Mouse (Mus musculus): ENCODE measurements at regions not wholly inside any gene's neighbourhood (a gene's known extent, or its start where the extent isn't known, plus 50 kb on each side); places are given as distances from the start of the nearest gene placed in this dataset.

GRCm38 (mm10) chr5:101295941-101296340 lies 368.9 kb downstream of the Nkx6-1 start:
- no peak for DNase-seq (ENCODE audit: low spot score in 2 of 2)

DNA sequence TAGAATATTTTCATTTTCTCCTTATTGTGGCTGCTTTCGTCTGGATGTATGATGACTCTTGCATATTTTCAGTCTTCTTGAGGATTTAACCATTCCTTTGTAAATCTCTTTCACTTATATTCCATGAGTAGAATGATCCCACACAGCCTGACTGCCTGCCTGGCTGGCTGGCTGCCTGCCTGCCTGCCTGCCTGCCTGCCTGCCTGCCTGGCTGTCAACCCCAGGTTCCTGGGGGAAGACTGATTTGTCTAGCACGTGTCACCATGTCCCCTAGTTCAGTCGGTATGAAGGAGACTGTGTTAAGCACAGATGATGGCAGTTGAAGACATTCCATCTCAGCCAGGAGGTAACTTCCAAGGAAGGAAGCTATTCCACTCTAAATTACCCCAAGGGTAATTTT lies 370.8 kb downstream of the Nkx6-1 start:
- no peak for DNase-seq (ENCODE audit: low spot score in 2 of 2)

GRCm38 (mm10) chr5:101288358-101288757 lies 376.4 kb downstream of the Nkx6-1 start:
- DNase-seq (ENCODE audit: low spot score in 2 of 2) = peak in 1 of 2 experiments; percentile 15

DNA sequence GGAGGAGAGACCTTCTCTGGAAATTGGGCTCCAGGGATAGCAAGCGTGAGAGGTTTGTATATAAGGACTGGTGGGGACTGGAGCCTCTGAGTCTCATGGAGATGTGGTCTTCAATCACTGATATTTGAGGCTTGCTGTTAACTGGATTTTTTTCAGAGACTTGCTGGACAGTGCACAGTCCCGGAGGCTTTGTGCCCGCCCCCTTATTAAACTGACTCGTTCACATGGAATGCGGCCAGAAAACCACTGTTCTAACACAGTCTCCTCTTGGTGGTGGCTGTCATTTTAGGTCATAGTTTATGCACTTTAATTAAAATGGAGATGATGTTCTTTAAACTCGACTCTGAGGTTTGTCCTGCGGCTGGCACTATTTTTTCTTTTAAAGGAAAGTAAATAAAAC lies 378.9 kb downstream of the Nkx6-1 start:
- DNase-seq (ENCODE audit: low spot score in 2 of 2) = no peak

GRCm38 (mm10) chr5:101250474-101250873 lies 405.0 kb downstream of the Gpat3 start:
- no peak for DNase-seq (ENCODE audit: low spot score in 2 of 2)

- no peak for DNase-seq (ENCODE audit: low spot score in 2 of 2)
Observed at GRCm38 (mm10) chr5:101242651-101243050, 397.1 kb downstream of the Gpat3 start.

DNA sequence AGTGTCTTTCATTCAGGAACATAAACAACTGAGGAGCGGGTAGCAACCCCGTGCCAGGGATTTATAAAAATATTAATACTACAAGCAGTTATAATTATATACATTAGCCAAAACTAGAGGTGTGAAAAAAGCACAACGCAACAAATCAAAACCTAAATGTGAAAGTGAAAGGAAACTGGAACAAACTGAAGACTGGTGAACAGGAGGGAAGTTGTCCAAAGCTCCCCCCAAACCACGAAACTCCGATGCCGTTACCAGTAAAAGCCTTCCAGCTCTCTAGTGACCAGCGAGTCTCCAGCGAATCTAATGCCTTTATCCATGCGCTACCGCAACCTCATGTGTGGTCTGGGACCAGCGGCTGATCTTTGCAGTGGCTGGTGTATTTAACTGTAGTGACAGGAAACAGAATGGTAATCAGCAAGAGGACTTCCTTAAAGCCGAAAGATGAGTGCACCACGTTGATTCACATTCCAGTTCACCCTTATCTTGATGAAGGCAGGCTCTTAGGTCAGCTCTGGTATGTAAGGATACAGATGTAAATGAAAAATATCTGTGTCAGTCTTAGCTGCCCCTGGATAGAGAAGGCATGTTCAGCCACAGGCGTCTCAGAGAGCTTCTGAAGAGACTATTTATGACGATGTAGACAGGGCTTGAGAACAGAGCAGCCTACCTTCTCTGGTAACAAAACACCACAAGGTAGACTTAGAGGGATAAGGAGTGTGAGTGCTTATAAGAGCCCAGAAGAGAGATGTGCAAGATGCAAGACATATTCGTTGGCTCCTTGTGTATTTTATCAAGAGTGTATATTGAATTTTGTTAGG lies 394.0 kb downstream of the Gpat3 start:
- peak in 1 of 2 experiments; percentile 1 for DNase-seq (ENCODE audit: low spot score in 2 of 2)

GRCm38 (mm10) chr5:101236163-101236693 lies 390.7 kb downstream of the Gpat3 start:
- no peak for DNase-seq (ENCODE audit: low spot score in 2 of 2)

GRCm38 (mm10) chr5:101222390-101222789 lies 376.9 kb downstream of the Gpat3 start:
- DNase-seq (ENCODE audit: low spot score in 2 of 2) = no peak

- DNase-seq (ENCODE audit: low spot score in 2 of 2) = no peak
Observed at GRCm38 (mm10) chr5:101218082-101218481, 372.6 kb downstream of the Gpat3 start.

DNA sequence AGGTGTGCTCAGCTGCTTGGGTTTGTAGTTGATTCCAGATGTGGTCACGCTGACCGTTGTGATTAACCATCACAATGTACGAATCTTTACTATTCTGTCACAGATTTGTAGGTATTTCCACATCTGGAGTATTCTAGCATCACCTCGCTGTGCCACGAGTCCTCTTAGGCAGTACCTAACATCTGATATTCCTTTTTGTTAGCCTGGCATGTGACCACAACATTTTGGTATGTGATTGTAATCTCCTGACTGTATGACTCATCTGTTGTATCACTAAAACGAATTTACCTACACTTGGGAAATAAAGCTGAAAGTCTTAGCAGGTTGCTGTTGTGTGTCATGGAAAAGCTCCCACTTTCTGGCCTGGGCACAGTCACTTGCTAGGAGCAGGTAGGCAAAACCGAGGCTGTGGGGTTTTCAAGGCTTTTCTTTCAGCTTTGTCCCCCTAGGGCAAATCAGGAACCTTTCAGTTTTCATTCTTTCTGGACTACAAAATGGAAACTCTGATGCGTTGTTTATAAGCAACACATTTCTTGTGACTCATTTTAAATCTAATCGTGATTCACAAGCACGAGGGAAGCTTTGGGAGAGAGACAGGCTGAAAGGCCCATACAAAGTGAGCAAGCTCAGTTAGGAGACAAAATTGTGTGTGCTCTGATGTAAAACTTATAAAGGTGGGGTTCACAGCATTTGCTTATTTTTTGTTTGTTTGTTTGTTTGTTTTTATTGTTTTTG lies 371.5 kb downstream of the Gpat3 start:
- DNase-seq (ENCODE audit: low spot score in 2 of 2) = no peak

- DNase-seq (ENCODE audit: low spot score in 2 of 2) = no peak
Observed at GRCm38 (mm10) chr5:101211974-101212373, 366.5 kb downstream of the Gpat3 start.

GRCm38 (mm10) chr5:101208150-101208549 lies 362.6 kb downstream of the Gpat3 start:
- no peak for DNase-seq (ENCODE audit: low spot score in 2 of 2)

DNA sequence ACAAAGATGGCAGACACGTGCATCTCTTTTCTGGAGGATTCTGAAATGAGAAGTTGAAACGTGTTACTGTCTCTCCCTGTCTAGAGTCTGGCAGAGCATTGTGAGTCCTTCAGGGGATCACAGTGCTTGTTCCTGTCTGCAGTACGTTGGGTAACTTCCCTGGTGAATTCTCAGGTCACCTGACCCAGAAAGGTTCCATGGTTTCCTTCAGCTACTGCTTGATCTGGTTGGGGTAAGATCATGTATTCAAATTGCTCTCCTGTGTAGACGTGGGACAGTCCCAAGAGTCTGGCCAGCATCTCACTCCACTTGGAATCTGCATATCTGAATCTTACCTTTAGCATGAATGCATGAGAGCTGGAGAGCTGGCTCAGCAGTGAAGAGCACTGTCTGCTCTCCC lies 350.0 kb downstream of the Gpat3 start:
- no peak for DNase-seq (ENCODE audit: low spot score in 2 of 2)

DNA sequence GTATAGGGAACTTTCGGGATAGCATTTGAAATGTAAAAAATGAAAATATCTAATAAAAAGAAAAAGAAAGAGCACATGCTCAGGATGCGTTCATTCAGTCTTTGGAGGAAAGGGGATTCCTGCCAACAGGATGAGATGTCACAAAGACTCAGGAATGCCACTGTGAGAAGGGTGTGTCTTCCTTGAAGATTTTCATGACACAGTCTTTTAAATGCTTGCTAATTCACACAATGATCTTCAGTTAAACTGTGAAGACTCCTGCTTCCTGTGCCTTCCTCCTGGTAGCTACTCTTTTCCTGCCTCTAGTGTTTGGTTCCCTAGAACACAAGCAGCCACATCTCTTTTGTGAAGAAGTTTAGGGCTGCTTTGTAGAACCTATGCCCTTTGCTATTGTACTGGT lies 345.5 kb downstream of the Gpat3 start:
- DNase-seq (ENCODE audit: low spot score in 2 of 2) = no peak

DNA sequence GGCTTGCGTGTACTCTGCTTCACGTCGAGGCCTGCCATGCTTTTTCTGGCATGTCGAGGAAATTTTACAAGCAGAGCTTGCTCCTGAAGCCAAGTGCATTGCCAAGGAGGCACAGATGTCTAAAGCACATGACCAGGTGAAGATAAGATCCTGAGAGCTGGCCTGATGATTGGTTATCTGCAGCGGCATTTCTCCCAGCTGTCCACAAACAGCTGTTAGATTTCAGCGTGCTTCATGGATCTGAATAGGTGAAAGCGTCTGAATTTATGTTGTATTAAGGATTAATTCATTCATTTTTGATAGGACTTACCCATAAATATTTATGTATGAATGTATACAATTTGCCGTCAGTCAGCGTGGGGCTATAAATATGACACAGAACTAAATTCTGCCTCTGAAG lies 327.7 kb downstream of the Gpat3 start:
- DNase-seq (ENCODE audit: low spot score in 2 of 2) = no peak

- no peak for DNase-seq (ENCODE audit: low spot score in 2 of 2)
Observed at GRCm38 (mm10) chr5:101172782-101173181, 327.3 kb downstream of the Gpat3 start.

GRCm38 (mm10) chr5:101169074-101169473 lies 323.6 kb downstream of the Gpat3 start:
- no peak for DNase-seq (ENCODE audit: low spot score in 2 of 2)

DNA sequence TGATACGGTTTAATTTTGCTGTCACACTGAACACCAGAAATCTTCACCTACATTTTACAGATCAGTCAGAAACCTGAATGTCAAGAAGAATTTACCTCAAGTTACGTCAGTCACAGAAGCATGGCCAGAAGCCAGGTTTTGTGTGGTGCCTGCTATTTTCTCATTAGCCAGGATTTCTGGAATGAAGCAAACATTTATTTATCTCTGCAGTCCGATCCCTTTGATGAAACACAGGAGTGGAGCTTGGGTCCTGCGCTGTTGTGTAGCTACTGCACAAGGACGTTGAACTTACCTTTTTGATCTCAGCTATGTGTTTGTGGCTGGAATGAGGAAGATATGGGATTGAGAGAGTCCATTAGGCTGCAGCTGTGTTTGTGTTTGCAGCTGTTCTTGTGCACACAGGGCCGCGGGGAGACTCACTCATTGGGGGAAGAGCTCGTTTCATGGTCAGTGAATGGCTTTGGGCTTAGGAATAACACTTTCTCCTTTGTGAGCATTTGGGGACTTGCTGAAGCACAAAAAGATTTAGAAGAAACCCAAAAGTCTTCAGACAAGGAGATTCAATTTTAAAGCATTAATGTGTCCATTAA lies 318.2 kb downstream of the Gpat3 start:
- no peak for DNase-seq (ENCODE audit: low spot score in 2 of 2)

DNA sequence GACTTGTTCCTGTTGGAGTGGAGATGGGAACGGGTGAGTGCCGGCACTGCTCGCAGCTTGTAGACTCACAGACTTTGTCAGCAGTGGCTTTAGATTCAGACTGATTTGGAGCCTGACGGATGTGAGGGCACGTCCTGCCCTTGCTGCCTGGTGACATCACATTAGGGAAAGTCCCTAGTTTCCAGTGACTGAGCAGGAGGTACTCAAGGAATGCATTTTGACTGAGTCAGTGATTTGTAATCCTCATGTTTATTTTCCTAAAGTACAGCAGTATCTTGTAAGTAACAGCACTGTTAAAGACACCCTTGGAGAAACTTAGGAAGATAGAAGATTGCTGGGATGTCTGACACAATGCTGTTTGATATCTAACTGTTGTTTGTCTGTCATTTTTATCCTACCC lies 317.6 kb downstream of the Gpat3 start:
- no peak for DNase-seq (ENCODE audit: low spot score in 2 of 2)

GRCm38 (mm10) chr5:101157416-101157815 lies 311.9 kb downstream of the Gpat3 start:
- DNase-seq (ENCODE audit: low spot score in 2 of 2) = no peak

GRCm38 (mm10) chr5:101146345-101146744 lies 300.8 kb downstream of the Gpat3 start:
- no peak for DNase-seq (ENCODE audit: low spot score in 2 of 2)

Data from spleen, postnatal 14 days (tissue).